Mouse (Mus musculus) kidney, adult 2 months (tissue): Measurements from ENCODE around the gene Diaph3. TPM values are rescaled to one million over a fixed set of nuclear protein-coding genes. Genes with fewer than 3 reads are reported as not detected.

Source experiments
- DNase-seq: peaks from one replicate; pipeline ENCODE4 v3.0.0; 2021
- H3K27ac ChIP-seq: fragments of 200-500 bp; 2 replicates; pipeline ENCODE4 v1.5.1; 2012; ENCODE audit warnings: low read depth, low read length, control low read depth, inconsistent platforms; ENCODE audit not compliant: insufficient read depth
- H3K27me3 ChIP-seq: fragments of 200-500 bp; replicated peaks from 2 replicates; pipeline ENCODE4 v1.6.1; 2012; ENCODE audit warnings: mild to moderate bottlenecking, moderate library complexity, low read length, inconsistent platforms; ENCODE audit not compliant: control insufficient read depth, insufficient read depth
- H3K36me3 ChIP-seq: fragments of 200-500 bp; 2 replicates; pipeline ENCODE4 v1.6.1; 2012; ENCODE audit warnings: mild to moderate bottlenecking, moderate library complexity, low read length, inconsistent platforms; ENCODE audit not compliant: control insufficient read depth, insufficient read depth
- H3K4me1 ChIP-seq: fragments of 200-500 bp; 2 replicates; pipeline ENCODE4 v1.6.1; 2011; ENCODE audit warnings: low read length; ENCODE audit not compliant: control insufficient read depth, insufficient read depth
- H3K4me3 ChIP-seq: fragments of 200-500 bp; 2 replicates; pipeline ENCODE4 v1.5.1; 2011; ENCODE audit warnings: mild to moderate bottlenecking, low read depth, low read length, control low read depth; ENCODE audit not compliant: insufficient read depth
- CTCF ChIP-seq: fragments of 200-500 bp; conservative IDR thresholded peaks from 2 replicates; pipeline ENCODE4 v1.5.1; 2011; ENCODE audit warnings: low read depth, mild to moderate bottlenecking, control low read depth, low read length, moderate library complexity, mixed read lengths; ENCODE audit not compliant: insufficient read depth, insufficient read length
- POLR2A ChIP-seq: fragments of 200-500 bp; IDR thresholded peaks from one replicate; pipeline ENCODE4 v1.6.1; 2011; ENCODE audit warnings: low read depth, low read length, control low read depth
- WGBS: fragments of 180-500 bp; shearing (Covaris S2); methylation state at CpG from one replicate; pipeline ENCODE4 v1.1.7; 2018; 5-methylcytosine and 5-hydroxymethylcytosine counted together
- polyA plus RNA-seq: library from polyadenylated mRNA; depleted of rRNA; stranded (reverse); fragments of >200 nt; gene quantifications from 2 replicates; pipeline ENCODE4 v1.2.3, GENCODE M21; 2012; rRNA removed

The Diaph3 gene
- polyA plus RNA-seq: 0.08 and 0.10 TPM in 2 replicates

DNA sequence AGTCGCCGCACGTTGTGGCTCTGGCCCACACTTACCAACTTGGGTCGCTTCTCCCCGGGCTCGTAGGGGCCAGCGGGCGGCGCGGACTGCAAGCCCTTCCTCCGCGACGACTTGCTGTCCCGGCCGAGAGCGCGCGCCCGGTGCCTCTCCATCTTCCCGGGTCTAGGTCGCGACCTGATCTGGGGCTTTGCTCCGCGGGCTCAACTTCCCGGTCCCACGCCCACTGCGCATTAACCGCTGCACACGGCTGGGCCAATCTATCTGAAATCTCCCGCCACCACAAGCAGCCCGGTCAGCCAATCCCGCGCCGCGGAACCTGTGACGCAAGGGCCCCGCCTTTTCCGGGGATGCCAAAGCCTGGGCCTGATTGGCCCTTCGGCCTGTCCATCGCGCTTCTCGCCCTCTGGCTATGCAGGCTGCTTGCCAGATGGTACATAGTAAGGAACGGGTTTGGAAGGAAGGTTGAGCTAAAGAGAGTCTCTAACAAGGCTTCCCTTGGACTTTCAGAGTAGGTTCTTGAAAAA is at the start of gene Diaph3:
TSS of gene Diaph3 (minus strand) at position 273 of the 524 bp plus-strand sequence.
- no peaks in the 10 kb centered on the region for H3K27me3 ChIP-seq
- H3K36me3 ChIP-seq: no peaks in the 10 kb centered on the region
- peak within 1 kb of the TSS; percentile 81 for H3K4me3 ChIP-seq
- TF ChIP-seq POLR2A: no peak
- no peak for TF ChIP-seq CTCF
- under 1% methylated on average over 43 of the region's 43 CpGs for whole genome bisulfite sequencing
- H3K4me1 ChIP-seq: no peaks in the 10 kb centered on the region
- DNase-seq: peak; percentile 97
- no peak within 1 kb of the TSS for H3K27ac ChIP-seq

DNA sequence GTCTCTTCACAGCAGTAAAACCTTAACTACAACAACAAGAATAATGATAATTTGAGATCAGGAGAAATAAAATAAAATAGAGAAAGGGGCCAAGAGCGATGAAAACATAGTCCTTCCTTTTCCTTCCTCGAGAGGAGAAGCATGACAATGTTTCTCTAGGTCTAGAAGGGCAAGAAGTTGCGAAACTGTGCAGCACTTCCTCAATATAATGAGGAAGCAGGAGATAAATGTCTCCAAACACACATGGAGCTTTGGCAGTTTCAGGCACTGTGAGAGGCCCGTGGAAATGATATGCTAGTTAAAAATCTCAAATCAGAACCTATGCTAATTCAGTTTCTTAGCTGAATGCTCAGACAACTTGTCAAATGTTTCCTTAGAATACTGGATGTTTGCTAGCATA is 49.6 kb upstream of the Diaph3 start:
- Histone ChIP-seq H3K27me3 (no peaks in the 10 kb centered on the region), H3K27ac (no peak overlapping the region), H3K36me3 (no peaks in the 10 kb centered on the region), H3K4me3 (no peak overlapping the region), H3K4me1 (no peaks in the 10 kb centered on the region)
- WGBS: 64% methylated on average over 4 of the region's 4 CpGs
- TF ChIP-seq POLR2A (no peak), CTCF (no peak)
- DNase-seq: no peak

DNA sequence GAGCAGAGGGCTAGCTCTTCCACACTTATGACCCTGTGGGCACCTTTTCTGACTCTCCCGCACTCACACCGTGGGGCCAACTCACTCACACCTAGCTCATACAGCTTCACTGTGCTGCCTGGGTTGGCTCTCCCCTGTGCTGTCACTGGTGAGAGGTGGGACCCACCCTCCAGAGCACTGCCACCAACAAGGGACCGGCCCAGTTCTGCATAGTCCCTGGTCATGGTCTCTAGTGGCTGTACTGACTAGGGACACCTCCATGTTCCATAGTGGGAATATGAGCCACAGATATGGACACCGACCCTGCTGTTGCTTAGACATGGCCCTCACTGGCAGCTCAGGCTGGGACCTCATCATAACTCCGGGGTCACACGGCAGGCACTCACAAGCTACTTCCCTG is 30.5 kb upstream of the Diaph3 start:
- TF ChIP-seq POLR2A: no peak
- TF ChIP-seq CTCF: no peak
- 86% methylated on average over 6 of the region's 6 CpGs for WGBS

DNA sequence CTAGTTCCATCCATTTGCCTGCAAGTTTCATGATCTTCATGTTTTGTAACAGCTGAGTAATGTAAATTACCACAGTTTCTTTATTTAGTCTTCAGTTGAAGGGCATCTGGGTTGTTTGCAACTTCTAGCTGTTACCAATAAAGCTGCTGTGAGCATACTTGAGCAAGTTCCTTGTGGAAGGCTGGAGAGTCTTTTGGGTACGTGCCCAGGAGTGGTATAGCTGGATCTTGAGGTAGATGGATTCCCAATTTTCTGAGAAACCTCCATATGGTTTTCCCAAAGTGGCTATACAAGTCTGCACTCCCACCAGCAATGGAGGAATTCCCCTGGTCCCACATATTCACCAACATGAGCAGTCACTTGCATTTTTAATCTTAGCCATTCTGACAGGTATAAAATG is 28.1 kb upstream of the Diaph3 start:
- Histone ChIP-seq H3K27ac (no peak overlapping the region), H3K4me3 (no peak overlapping the region), H3K36me3 (no peaks in the 10 kb centered on the region), H3K4me1 (no peaks in the 10 kb centered on the region), H3K27me3 (no peaks in the 10 kb centered on the region; the same call in 1 of the 2 replicates)
- TF ChIP-seq POLR2A (no peak), CTCF (no peak)
- WGBS: 72% methylated on average over 1 of the region's 1 CpGs
- DNase-seq: no peak

More for the DNA sequence above, 30.5 kb upstream of the Diaph3 start:
- H3K27ac ChIP-seq: no peak overlapping the region
- H3K27me3 ChIP-seq: no peaks in the 10 kb centered on the region
- no peak overlapping the region for H3K4me3 ChIP-seq
- H3K36me3 ChIP-seq: no peaks in the 10 kb centered on the region
- H3K4me1 ChIP-seq: no peaks in the 10 kb centered on the region
- no peak for DNase-seq

DNA sequence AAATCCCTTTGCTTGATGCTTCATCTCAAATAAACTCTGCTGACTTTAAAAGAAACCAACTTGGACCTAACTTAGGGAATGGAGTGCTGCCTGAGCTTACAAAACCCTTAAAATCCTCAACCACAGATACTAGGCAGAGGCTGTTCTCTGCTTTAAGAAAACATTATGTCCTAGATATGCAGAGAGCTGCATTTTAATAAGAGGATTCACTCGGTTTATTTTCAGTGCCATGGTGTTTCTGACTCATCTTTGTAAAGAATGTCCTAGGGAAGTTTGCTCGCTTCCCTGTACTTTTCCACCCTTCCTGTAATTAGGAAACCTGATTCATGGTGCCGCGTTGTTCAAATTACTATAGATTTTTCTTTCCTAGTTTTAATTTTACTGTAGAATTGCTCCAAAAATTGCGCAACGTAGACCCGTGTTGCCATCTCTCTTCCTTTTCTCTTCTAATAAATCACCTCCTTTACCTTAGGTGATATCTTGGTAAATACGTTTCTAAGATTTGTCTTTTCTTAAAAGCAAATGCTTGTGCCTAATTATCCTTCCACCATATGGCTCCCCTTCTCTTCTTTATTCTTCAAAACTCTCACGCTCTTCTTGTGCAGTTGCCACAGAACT is 14.7 kb upstream of the Diaph3 start:
- 71% methylated on average over 9 of the region's 9 CpGs for WGBS
- no peaks in the 10 kb centered on the region for H3K36me3 ChIP-seq

DNA sequence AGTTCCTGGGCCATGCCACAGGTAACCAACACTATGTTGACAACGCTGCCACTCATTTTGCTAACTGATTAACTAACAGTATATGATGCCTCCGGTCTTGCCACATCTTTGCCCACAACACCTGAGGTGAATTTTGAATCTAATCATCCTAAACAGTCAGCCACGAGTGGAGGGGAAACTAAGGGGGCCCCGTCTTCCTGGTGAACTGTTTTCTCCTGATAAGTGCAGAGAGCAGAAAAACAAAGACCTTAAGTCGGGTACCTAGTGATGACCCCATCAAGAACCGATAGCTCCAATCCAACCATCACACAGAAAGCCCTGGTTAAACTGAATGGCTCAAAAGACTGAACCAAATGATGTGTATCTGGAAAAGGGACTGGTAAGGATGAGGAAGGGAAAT is 8.6 kb upstream of the Diaph3 start:
- no peak for DNase-seq

More for the DNA sequence above, 14.7 kb upstream of the Diaph3 start:
- DNase-seq: no peak
- no peak for TF ChIP-seq CTCF
- no peak for TF ChIP-seq POLR2A
- no peaks in the 10 kb centered on the region for H3K27me3 ChIP-seq
- no peak overlapping the region for H3K27ac ChIP-seq
- no peak overlapping the region for H3K4me3 ChIP-seq
- H3K4me1 ChIP-seq: no peaks in the 10 kb centered on the region

DNA sequence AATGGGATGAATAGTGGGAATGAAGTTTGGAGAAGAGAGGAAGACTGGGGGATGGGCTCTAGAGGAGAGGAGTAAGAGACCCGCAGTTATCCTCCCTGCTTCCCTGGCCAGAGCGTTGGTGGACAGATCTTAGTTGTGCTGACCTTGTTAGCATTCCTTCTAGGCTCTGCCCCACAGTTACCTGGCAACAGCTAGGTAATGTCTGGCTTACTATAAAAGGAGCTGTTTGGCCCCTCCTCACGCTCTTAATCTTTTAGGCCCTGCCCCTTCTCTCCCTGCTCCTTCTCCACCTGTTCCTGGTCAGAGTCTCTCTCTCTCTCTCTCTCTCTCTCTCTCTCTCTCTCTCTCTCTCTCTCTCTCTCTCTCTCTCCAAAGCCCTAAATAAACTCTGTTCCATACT is 5.7 kb upstream of the Diaph3 start:
- no peak for DNase-seq
- no peak overlapping the region for H3K4me3 ChIP-seq
- WGBS: 44% methylated on average over 3 of the region's 3 CpGs
- H3K27me3 ChIP-seq: no peaks in the 10 kb centered on the region
- H3K4me1 ChIP-seq: no peaks in the 10 kb centered on the region
- TF ChIP-seq POLR2A: no peak
- TF ChIP-seq CTCF: no peak
- H3K36me3 ChIP-seq: no peaks in the 10 kb centered on the region
- no peak overlapping the region for H3K27ac ChIP-seq

More for the DNA sequence above, 8.6 kb upstream of the Diaph3 start:
- H3K36me3 ChIP-seq: no peaks in the 10 kb centered on the region
- WGBS: 81% methylated on average over 6 of the region's 6 CpGs
- no peaks in the 10 kb centered on the region for H3K27me3 ChIP-seq
- TF ChIP-seq CTCF: no peak
- no peak for TF ChIP-seq POLR2A
- no peak overlapping the region for H3K27ac ChIP-seq
- H3K4me3 ChIP-seq: no peak overlapping the region
- no peaks in the 10 kb centered on the region for H3K4me1 ChIP-seq
